Mouse (Mus musculus) ES-Bruce4 (cell line): Measurements from ENCODE around the gene RPS10-NUDT3.

Source experiments
- CTCF ChIP-seq: IDR thresholded peaks from one replicate; pipeline ENCODE4 v1.8.1; 2011; ENCODE audit warnings: low read depth, low read length
- EP300 ChIP-seq: IDR thresholded peaks from 2 replicates; pipeline ENCODE4 v1.6.1; 2011; ENCODE audit warnings: low read depth, low read length; ENCODE audit not compliant: insufficient read depth
- POLR2A ChIP-seq: IDR thresholded peaks from one replicate; pipeline ENCODE4 v1.8.1; 2011; ENCODE audit warnings: low read length; ENCODE audit not compliant: insufficient read depth

DNA sequence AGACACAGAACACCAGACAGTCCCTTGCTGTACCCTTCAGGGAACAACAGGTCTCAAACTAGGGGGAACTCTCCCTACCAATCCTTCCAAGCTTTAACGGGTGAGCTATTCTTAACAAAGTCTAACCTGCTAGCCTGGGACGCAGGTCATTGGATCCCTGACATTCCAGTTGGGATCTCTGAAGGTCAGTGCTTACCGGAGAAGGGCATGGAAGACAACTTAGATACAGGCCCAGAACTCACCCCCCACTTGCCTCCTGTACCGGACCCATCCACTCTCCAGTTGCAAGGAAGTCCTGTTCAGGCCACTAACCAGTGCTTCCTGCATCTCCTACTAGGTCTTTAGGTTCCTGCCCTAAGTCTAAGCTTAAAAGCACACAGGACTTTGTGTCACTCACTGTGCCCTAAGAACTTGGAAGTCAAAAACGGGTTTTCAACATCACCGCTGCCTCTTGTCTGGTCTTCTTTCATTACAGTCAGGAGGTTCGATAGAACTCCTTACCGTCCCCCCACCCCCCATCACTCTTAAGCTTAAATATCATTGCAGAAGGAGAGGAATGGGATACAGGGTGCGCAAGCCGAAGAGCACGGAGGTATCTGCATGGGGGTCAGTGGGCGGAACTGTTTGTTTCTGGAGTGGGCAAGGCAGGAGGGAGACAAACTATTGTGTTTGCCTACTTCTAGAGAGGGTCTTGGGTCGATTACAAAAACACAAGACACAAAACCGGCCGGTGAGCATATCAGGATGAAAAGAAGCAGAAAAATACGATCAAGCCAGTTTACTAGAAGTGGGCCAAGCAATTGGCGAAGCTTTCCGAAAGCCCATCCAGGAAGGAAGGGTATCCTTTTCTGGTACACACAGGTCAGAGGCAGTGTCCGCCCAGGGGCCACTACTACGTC lies 80.7 kb downstream of the RPS10-NUDT3 start:
- TF ChIP-seq CTCF = no peak
- peak; percentile 13 for TF ChIP-seq POLR2A
- TF ChIP-seq EP300 = 0 out of 2 replicates have a peak, but pooled peaks have one; percentile 16
